Mouse (Mus musculus) liver, postnatal 0 days (tissue): ENCODE measurements around the gene Ccdc78.
A peak's percentile ranks its signal among the peaks of the same experiment; 100 is the strongest.
"Not testable (repeated sequence)": the region's sequence is repeated elsewhere in the genome, so short reads cannot be mapped to it uniquely, and the experiment has no call there.

ENCODE experiments used
- CTCF ChIP-seq: sonication (generic); IDR thresholded peaks from 2 replicates; pipeline ENCODE4 v1.5.1; 2016; ENCODE audit warnings: antibody characterized with exemption, low read depth
- EP300 ChIP-seq: IDR thresholded peaks from 2 replicates; pipeline ENCODE4 v1.6.1; 2016; ENCODE audit warnings: antibody characterized with exemption, low read depth, mild to moderate bottlenecking

- not testable (repeated sequence) for TF ChIP-seq EP300
- TF ChIP-seq CTCF, result 0 out of 2 replicates have a peak, but pooled peaks have one; percentile 10
These were observed 21.1 kb downstream of the Ccdc78 start for GRCm38 (mm10) chr17:25807452-25807851.
